Mouse (Mus musculus) gastrocnemius, postnatal 4 days (tissue): ENCODE measurements at regions not wholly inside any gene's neighbourhood (a gene's known extent, or its start where the extent isn't known, plus 50 kb on each side); places are given as distances from the start of the nearest gene placed in this dataset.

ENCODE experiments used
- DNase-seq, 2 experiments: peaks; one replicate each; pipeline ENCODE4 v3.0.0; 2021 to 2022; ENCODE audit warnings: low spot score in 2 of 2, mixed read lengths in 2 of 2

DNA sequence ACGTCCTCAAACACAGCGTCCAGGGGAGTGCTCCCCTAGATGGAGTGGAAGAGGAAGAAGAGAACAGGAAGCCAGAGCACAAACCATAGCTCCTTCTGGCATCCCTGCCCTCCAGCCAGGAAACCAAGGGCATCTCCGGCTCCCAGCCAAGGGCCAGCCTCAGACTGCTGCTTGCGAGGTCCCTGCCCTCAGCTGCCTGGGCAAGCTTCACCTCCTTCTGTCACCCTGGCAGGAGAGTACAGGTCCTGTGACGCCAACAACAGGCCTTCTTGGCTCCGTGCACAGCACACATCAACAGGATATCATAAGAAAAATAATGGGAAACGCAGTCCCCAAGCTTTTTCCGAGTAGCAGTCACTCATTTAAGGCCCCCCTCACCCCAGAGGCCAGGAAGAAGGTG is 212.9 kb upstream of the Mocs1 start:
- DNase-seq: no peak

DNA sequence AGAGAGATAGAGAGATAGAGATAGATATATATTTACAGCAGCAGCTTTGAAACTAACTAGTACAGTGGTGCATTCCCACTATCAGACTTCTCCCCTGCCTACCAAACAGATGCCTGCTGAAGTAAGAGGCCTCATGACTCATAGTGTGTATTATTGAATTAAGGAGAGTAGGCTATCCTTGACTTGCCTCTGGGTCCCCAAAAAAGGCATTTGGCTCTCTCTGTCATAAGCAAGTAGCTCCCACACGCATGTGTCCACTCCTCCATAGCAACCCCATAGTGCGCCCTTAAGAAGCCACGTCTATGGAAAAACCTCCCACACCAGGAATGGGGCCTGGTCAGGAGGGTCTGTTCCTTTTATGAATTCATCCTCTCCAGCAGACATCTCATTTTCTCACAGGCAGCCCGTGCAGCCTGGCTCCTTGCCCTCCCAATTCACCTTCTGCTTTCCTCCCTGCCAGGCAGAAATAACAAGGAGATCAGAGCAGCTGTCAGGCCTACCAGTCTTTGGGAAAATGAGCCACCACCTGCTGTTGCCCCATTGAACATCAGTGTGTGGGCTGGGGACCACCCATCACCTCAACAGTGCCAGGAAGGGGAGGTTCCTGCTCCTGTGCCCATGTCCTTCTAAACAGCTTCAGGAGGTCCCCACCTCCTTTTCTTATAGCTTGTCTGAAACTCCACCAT is 208.5 kb upstream of the Mocs1 start:
- DNase-seq: no peak

DNA sequence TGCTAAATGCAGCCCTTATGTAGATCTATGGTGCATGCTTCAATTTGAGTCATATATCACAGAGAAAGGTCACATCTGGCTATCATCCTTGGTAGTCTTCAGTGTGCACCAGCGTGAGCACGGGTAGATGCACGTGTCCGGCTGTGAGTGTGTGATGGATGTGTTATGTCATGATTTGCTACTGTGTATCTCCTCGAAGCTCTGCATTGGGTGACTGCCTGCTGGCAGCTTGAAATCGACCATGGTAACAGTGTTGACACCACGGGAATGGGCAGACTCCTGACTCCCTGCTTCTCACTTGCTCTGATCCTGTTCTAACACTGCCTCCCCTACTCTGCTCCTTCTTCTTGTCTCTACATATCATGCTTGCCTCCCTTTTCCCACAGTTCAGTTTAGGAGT is 204.9 kb upstream of the Mocs1 start:
- DNase-seq: no peak

DNA sequence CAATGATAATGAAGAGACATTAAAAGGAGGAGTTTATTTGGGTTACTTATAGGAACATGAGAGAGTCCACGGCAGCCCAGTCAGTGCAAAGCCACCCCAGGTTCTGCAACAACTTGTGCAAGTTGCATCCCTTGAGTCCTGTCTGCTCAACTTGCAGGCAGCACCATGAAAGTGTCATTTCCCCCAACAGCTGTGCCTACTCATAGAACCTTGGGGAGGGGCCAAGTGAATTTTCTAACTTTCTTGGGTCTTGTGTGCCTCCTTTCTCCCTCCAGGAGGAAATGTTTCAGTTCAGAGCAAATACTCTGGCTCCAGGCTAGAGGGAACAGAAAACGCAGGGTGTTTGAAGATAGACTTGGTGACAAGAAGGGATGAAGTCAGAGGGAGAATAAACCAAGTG is 204.5 kb upstream of the Mocs1 start:
- no peak for DNase-seq

DNA sequence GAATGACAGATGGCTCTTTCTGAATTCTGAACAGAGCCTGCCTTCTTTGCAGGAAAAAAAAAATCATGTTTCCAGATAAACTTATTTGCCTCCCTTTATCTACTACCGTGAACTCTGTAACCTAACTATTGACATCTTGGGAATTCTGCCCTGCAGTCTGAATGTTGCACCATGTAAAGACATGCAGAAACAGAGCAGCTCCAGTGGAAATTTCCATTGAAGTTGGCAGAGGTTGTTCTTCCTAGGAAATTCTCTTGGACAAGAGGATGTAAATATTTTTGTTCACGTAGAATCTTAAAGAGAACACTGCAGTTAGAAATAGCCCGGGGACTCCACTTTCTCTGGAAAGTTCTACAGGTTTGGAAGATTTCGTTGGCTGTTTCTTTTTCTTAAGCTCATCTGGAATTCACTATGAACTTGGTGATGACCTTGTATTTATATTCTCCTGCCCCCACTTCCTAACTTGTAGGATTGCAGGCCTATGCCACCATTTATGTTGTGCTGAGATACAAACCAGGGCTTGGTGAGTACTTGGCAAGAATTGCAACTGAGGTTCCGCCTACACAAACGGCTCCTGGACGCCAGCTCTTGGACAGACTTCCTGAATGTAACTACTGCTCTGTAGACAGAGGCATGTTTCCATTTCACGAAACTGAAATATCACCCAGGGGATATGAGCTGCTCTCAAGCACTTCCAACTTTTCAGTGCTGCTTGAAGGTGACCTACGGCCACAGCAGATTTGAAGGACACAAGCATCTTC is 202.7 kb upstream of the Mocs1 start:
- DNase-seq: no peak

DNA sequence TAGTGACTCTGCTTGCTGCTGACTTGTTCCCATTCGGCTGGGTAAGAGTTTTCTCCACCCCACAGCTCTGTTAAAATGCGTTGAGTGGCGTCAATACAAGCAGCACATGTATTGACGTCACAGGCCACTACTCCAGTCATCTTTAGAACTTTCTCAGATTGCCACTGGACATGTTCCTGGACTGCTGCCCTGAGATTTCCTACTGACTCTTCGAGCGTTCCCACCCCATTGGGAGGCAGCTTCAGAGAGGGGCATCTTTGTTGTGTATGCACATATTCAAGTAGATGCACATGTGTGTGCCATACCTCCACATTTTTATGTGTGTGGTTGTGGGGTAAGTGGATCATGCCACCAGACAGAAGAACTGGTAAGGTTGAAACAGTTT is 202.2 kb upstream of the Mocs1 start:
- DNase-seq: no peak

DNA sequence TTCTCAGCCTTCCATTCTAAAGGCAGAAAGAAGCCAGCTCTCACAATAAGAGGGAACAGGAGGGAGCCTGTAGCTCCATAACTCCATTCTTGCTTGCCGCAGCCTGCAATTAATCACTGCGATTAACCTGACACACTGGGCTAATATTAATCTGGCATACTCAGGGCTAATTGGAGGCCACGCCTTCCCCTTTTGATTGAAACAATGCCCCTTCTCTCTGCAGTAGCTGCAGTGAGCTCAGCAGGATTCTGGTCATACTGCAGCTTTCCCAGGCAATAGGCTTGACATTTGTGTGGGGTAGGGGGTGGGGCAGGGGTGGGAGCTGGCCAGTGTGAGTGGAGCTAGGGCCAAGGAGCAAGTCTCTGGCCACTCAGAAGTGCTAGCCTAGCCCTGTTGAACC is 196.9 kb upstream of the Mocs1 start:
- DNase-seq: no peak

DNA sequence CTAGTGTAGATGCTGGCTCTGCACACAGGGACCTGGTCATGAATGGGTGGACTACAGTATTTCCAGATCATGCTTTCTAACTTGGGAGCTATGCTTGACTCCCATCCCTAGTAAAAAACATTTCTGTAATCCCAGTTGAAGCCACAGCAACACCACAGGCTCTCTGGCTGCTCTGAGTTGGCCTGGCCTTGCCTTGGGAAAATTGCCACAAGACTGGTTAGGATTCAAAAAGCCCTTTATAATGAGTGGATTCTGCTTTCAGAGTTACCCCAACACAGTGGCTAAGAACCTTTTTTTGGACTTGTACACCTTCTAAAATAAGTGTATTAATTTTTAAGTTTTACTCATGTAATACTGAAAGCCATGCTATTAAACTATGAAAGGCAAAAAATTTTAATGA is 188.1 kb upstream of the Mocs1 start:
- DNase-seq: no peak

DNA sequence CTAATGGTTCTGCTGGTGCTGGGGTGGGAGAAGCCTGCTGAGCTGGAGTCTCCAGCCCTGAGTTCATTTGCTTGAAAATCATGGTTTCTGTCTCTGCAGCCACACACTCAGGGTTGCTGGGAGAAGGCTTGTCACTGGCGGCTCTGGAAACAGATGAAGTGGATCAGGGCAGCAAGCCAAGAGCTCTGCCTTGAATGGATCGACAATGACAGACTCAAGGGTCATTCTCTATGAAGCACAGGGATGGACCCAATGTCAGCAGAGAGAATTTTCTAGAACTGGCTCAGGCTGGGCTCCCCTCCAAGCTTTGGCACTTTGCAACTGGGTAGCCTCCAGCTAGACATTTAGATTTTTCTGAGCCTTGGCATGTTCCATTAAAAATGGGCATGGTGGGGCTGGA is 184.7 kb upstream of the Mocs1 start:
- DNase-seq: no peak

DNA sequence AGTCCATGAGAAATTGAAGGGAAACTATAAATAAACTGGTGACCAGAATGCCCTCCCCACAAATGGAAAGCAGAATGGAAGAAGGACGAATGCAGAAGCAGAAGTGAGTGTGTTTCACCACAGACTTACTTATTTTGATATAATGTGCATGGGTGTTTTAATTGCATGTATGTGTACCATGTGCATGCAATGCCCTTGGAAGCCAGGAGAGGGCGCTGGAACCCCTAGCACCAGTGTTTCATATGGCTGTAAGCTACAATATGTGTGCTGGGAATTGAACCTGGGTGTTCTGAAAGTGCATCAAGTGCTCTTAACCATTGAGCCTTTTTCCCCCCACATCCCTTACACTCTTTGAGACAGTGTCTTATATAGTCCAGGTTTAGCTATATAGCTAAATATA is 183.1 kb upstream of the Mocs1 start:
- no peak for DNase-seq

DNA sequence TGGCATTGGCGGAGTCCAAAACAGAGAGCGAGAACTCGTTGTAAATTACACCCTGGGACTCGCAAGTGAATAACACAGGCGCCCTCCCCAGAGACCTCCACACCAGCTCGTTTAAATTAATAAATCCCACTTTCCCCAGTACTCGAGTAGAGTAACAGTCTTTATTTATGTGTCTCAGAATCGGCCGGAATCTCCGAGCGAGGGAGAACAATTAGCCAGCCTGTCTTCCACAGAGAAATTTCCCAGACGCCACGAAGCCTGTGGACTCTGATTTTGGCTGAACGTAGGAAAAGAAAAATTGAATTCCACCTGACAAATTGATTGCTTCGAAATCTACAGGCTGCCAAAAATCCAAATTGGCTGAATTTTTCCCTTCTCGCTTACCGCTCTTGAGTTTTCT is 180.9 kb upstream of the Mocs1 start:
- no peak for DNase-seq

DNA sequence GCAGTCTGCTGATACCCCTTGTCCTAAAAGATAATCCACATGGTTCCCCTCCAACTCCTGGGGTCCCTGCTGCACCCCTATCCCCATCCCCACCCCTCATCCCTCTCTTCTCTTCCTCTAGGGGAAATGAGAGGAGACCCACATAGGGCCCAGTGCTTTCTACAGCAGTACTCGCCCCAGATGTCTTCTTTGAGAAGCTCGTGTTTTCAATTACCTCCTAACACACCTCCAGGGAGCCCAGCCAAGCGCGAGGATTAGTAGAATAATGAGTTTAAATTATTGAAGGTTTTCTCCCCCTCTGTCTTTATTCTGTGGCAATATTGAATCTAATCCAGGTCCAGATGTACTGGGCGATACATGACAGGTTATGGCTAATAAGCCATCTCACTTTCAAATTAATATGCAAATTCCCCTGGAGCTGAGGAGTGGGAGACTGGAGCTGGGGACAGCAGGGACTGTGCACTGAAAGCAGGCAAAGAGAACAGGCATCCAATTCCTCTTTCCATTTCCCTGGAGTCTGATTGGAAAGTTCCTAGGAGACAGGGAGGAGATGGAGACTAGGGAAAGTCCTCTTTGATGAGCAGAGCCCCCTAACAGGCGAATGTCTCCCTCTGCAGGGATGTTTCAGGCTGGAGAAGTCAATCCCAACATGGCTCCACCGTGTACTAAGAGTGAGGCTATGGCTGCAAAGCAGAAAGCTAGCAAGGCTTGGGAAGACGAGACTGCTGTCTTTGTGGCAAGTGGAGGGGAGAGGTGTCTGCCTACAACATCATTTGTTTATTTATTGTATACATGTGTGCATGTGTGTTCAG is 177.2 kb upstream of the Mocs1 start:
- DNase-seq: no peak

DNA sequence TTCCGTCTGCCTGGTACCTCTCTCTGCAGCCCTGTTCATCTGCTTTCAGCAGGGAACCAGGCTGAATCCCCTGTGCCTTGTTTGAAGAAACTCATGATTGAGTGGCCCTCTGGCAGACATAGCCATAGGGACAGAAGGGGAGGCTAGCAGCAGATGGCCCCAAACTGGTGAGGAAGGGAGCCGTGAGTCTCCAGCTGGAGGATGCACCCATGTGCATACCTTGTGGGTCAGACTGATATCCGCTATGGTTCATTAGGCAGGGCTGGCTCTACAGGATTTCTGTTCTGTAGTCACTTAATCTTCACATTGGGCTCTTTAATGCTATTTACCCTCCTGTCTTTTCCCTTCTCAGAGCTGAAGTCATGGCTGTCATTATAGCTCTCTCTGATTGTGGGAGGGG is 175.9 kb upstream of the Mocs1 start:
- DNase-seq: no peak

DNA sequence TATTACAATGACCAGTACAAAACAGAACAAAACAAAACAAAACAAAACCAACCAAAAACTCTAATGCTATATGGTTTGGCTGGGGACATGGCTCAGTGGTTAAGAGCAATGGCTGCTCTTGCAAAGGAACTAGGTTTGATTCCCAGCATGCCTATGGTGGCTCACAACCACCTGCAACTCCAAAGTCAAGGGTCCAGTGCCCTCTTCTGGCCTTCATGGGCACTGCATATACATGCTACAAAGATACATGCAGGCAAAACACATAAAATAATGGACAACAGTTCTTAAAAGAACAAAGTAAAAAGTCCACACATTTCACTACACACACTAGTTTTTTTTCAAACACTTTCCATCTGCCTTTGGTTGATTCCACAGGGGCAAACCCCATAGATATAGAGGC is 169.7 kb upstream of the Mocs1 start:
- no peak for DNase-seq

DNA sequence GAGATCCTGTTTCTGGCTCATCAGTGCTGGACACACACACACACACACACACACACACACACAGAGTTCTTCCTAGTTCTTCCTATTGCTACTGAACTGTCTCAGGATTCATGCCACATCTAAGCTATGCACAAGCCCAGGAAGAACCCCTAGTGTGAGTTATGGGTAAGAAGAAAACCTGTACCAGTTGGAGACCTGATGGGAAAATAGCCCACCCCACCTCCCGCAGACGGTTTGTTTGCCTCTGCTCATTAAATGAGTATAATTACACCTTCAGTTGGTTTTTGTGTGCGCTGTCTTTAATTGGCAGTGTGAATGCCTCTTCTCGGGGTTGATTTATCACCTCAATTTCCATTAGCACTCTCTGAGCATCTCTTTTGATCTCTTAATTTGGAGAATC is 165.8 kb upstream of the Mocs1 start:
- no peak for DNase-seq

DNA sequence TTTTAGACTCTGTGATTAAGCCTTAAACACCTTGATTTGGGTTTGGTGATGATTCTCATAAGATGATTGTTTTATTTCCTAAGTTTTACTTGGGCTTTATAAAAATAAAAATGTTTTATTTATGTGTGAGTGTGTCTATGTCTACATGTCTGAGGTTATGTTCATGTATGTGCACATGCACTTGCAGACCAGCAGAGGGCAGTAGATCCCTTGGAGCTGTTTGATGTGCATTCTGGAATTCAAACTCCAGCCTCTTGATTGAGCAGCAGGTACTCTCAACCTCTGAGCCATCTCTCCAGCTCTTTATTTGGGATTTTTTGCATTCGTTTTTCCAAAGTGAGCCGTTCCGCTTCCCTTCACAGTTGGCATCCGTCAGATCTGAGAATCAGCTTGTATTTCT is 161.8 kb upstream of the Mocs1 start:
- DNase-seq: no peak

DNA sequence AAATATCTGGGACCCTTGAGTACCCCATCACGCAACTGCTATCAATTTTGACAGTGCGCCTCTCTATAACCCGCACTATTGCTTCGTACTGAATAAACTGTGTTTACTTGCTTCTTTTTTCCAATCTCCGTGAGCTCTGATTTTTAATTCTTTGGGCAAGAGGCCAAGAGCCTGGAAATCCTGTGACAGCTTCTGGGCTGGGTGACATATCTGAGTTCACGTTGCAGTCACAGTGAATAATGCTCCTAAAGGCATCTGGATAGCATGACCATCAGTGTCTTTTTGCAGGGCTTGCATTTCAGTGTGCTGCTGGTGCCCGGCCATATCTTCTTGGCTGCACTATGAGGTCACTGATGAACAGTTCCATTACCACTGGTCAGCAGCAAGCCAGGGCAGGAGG is 158.2 kb upstream of the Mocs1 start:
- no peak for DNase-seq

DNA sequence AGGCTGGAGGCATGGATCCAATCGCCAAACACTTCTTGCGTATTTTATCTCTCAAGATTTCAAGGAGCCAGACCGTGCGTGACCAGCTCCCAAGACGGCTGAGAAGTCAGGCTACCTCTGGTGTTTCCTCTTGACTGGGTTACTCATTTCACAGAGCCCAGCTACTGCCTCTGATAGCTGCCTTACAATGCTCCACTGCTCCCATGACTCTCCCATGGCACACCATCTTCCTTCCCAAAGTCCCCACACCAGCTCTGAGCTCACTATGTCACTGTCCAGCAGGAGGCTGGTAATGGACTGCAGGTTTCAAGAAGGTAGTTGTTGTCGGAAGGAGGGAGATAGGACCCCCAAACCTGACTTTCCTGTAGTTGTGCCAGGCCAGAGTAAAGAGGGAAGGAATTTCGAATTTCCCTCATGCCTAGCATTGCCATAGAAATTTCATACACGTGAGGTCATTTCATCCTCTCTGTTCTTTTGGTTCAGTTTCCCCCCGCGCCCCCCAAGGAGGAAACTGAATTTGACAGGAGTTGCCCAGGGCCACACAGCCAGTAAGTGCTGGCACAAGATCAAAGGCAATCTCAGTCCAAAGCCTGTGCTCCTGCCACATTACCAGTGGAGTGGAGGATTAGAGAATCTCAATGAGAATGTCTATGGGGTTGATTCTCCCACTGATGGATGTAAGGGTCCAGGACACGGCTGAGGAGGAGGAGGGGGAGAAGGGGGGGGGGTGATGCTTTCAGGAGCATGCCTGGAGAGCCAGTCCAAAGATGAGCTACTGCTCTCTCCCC is 155.3 kb upstream of the Mocs1 start:
- no peak for DNase-seq

DNA sequence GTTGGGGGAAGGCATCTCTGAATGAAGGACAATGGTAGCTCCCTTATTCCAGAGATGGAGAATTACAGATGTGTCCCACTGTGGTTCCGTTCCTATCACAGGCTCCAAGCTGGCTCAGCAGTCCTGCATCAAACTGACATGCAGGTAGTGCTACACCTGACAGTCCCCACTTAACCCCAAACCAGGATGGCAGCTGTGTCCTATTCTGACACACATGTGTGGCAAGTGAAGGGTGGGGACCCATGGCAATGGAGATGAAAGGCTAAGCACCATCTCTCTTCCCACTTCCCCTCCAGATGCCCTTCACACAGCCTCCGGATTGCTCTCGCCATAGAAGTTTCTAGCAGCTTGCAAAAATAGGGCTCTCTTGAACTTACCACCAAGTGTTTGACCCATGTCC is 153.2 kb upstream of the Mocs1 start:
- DNase-seq: no peak

DNA sequence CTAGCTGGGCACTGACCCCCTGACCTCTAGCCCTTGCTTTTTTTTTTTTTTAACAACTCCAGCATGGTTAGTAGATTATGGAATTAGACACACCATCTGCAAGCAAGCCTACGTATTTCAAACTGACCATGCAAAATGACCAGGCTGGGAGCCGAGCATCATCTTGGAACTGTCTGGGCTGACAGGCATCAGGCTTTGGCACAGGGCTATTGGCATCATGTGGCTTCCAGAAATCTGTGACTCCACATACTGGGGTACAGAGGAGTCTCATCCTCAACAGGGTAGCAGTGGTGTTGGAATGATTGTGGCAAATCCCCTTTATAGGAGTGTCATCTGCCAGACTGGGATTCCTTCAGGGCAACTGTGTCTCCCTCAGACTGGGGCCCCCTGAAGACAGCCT is 152.7 kb upstream of the Mocs1 start:
- no peak for DNase-seq

DNA sequence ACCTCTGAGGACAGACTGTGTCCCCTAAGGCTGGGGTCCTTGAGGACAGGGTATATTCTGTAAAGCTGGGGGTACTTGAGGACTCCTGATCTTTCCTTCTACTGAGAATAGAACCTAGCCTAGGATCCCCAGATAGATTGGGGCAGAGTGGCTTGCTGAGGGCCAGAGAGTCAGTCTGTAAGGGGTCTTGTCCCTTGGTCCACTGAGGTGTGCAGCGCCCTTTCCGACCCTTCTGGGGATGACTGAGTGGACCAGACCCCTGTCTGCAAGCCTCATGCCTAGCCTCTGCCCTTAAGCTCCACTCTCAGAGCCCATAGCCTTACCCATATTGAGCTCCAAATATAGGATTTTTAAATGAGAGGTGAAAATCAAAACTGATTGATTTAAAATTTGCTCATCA is 152.2 kb upstream of the Mocs1 start:
- DNase-seq: no peak

DNA sequence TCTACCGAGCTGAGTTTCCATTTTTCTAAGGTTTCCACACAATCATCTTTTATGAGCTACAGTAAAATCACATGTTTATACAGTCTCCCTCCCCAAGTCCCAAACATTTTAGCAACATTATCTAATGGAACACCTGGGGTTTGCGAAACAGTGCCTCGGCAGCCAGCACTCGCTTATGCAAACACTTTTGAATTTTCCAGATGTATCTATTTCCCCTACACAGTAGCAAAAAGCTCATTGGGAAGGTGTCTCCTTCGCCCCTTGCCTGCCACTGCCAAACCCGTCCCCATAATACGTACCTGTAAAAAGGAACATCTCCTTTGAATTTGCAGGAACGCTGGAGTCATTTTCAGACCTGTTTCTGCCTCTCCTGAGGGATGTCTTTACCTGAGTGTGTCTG is 149.6 kb upstream of the Mocs1 start:
- DNase-seq: no peak
